Mouse (Mus musculus): ENCODE measurements at regions not wholly inside any gene's neighbourhood (a gene's known extent, or its start where the extent isn't known, plus 50 kb on each side); places are given as distances from the start of the nearest gene placed in this dataset.

- DNase-seq (ENCODE audit: low read depth, low spot score) = peak; percentile 17
Observed at GRCm38 (mm10) chr8:73767233-73767632, 413.9 kb upstream of the Large1 start.

- peak; percentile 84 for DNase-seq (ENCODE audit: low read depth, low spot score)
Observed at GRCm38 (mm10) chr8:73758771-73759170, 405.4 kb upstream of the Large1 start.

- DNase-seq (ENCODE audit: low read depth, low spot score) = no peak
Observed at GRCm38 (mm10) chr8:73750571-73750970, 397.2 kb upstream of the Large1 start.

- DNase-seq (ENCODE audit: low read depth, low spot score) = no peak
Observed at GRCm38 (mm10) chr8:73706857-73707256, 353.5 kb upstream of the Large1 start.

Data from ES-CJ7 (cell line).